Mouse (Mus musculus): Measurements from ENCODE around the gene Kpna6.

Kpna6 gene

DNA sequence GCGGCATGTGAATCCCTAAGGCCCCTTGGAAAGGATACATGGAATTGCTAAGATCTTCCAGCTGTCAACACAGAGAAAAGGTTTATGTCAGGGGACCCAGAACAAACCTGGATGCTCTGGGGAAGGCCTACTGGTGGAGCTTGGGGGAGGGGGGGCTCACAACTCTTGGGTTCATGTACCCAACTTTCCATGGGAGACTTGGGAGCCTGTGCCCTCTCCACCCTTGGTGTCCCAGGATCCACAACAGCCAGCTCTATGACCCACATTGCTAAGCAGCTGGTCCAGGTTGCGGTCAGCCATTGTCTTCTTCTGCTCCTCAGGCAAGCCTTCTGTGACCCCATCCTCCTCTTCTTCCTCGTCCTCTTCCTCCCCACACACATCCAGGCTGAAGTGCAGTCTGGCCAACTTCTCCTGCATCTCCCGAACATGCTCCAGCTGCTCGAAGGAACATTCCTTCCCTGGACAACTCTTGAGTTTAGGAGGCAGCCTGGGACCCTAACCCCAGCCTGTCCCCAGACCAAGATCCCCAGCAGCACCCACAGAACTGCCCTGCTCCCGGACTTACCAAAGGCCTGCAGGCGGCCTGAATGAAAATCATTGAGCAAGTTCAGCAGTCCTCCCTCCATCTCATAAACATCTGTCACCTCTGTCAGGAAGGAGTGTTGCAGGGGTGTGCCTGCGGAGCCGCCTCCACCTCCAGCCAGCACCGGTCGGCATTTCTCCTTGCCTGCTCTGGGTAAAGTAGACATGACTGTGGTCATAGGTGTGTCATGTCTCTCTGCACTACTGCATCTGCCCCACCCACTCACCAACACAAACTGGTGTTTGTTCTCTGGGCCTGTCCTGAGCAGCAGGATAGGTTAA, 51.9 kb downstream of the Kpna6 start:
- in situ Hi-C loops (cut with MboI; ENCODE audit: unreplicated experiment in 2 of 2), result no loop called here

GRCm38 (mm10) chr4:129618786-129619691, 53.5 kb downstream of the Kpna6 start, which contains the start of gene Iqcc:
TSS of gene Iqcc (minus strand) at chr4:129619099.
- in situ Hi-C loops (cut with MboI; ENCODE audit: unreplicated experiment in 2 of 2), result loop anchor here in 1 of 2 experiments (10.0 kb wide), 1 partner anchor 274 kb away; no protein-coding TSS in a partner anchor

DNA sequence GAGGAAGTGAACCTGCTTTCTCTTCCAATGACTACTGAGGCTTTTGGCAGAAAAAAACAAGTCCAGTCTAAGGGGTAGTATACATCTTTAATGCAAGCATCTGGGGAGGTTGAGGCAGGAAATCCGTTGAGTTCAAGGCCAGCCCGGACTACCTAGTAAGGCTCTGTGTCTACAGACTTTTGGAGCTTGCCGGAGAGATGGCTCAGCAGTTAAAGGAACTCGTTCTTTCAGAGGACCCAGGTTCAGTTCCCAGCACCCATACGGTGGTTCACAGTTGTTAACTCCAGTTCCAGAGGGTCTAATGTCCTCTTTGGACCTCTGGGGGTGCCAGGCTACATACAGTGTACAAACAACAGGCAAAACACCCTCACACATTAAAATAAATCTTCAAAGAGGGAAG, 54.5 kb downstream of the Kpna6 start:
- in situ Hi-C loops (cut with MboI; ENCODE audit: unreplicated experiment in 2 of 2), result loop anchor here in 1 of 2 experiments (10.0 kb wide), 1 partner anchor 273 kb away; no protein-coding TSS in a partner anchor

DNA sequence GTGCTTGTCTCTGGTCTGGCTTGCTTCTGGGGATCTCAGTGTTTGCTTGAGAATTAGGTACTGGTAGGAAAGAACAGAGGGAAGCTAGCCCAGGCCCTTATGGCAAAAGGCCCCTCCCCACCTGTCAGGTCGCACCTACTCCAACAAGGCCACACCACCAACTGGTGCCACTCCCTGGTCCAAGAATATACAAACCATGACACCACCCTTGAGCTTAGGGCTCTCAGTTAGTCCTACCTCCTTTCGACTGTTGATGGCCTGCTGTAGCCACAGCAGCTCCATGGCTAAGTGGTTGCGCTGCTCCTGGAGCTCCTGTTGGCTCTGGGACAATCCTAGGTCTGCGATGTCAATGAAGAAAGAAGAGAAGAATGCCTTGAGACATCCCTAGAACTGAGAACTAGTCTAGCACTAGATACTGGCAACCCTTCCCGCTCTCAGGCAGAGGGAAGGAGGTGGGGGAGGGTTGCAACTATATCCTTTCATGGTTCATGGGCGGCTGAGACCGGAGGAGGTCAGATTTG, 55.4 kb downstream of the Kpna6 start:
- in situ Hi-C loops (cut with MboI; ENCODE audit: unreplicated experiment in 2 of 2), result loop anchor here in 1 of 2 experiments (10.0 kb wide), 1 partner anchor 272 kb away; no protein-coding TSS in a partner anchor

DNA sequence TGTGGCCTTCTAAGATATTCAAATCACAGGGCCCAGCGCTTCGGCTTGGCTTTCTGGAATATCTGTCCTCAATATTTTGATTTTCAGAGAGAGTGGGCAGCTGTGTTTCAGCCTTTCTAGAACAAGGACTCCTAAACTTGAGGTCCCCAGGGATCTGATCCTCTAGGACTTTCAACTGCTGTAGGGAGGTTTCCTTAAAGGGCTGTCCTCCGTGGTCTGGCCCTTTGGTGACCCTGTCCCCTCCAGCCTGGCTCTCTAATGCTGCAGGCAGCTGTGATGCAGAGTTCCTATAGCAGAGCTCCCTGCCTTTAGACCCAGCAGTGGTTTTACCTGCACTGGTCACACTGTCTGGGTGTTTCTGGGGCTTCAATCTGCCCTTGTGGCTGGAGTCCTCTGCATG, 55.9 kb downstream of the Kpna6 start:
- in situ Hi-C loops (cut with MboI; ENCODE audit: unreplicated experiment in 2 of 2), result loop anchor here in 1 of 2 experiments (10.0 kb wide), 1 partner anchor 272 kb away; no protein-coding TSS in a partner anchor

GRCm38 (mm10) chr4:129615801-129616290, 56.7 kb downstream of the Kpna6 start:
- in situ Hi-C loops (cut with MboI; ENCODE audit: unreplicated experiment in 2 of 2), result loop anchor here in 1 of 2 experiments (10.0 kb wide), 1 partner anchor 271 kb away; no protein-coding TSS in a partner anchor

DNA sequence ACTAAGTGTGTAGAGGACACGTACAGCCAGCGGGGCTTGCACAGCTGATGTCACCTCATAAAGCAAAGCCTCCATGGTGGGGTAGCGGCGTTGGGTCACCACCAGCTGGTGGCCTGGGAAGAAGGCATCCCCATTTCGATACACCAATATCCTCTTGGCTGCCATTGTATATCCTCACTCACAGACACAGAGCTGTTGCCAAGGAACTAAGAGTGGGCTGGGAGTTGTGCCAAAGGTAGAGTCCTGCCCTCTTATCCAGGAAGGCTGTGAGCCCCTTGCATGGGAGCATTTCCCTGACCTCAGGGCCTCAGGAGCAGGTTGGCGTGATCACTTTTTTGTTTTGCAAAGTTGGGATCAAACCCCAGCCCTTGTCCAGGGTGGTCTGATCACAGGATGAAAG, 58.5 kb downstream of the Kpna6 start, which contains the start of gene Dcdc2b:
Gene Dcdc2b, minus strand, starts transcription at position 165 of the 400 bp plus-strand sequence.
- in situ Hi-C loops (cut with MboI; ENCODE audit: unreplicated experiment in 2 of 2), result loop anchor here in 1 of 2 experiments (10.0 kb wide), 1 partner anchor 269 kb away; no protein-coding TSS in a partner anchor

DNA sequence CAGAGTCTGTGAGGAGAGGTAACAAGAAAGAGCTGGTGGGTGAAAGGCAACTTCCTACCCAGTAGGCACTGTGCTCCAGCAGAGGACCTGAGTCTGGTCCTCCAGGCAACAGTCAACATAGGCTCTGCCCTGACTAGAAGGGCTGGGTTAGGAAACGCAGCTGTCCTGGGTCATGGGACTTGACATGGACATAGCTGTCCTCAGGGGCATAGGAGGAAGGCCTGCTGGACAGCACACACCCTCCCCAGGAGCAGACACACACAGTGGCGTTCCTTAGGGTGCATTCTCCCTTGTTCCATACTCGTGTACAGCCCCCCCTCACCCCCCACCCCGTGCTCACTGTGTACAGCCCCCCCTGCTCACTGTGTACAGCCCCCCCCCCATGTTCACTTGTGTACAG, 62.1 kb downstream of the Kpna6 start:
- in situ Hi-C loops (cut with MboI; ENCODE audit: unreplicated experiment in 2 of 2), result loop anchor here in 1 of 2 experiments (10.0 kb wide), 1 partner anchor 266 kb away; no protein-coding TSS in a partner anchor

DNA sequence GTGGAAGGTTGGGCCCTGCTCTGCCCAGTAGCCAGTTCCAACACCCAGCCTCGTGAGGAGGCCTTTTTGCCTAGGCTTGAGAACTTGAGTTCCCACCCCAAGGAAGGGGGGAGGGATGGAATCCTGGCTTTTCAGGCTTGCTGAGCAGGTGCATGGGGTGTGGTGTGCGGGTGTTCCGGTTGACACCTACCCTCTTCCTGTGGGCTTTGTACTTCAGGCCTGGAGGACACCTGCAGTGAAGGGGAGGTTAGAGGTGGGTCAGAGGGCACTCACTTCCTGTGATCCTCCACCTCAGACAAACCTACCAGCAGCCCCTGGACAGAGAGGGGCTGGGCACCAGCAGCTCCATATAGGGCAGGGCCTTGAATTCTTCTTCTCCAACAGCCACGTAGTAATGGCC, 62.5 kb downstream of the Kpna6 start:
- in situ Hi-C loops (cut with MboI; ENCODE audit: unreplicated experiment in 2 of 2), result loop anchor here in 1 of 2 experiments (10.0 kb wide), 1 partner anchor 265 kb away; no protein-coding TSS in a partner anchor

GRCm38 (mm10) chr4:129609139-129609631, 63.4 kb downstream of the Kpna6 start:
- in situ Hi-C loops (cut with MboI; ENCODE audit: unreplicated experiment in 2 of 2), result loop anchor here (5.0 kb wide), 2 partner anchors 62 to 257 kb away; no protein-coding TSS in a partner anchor

DNA sequence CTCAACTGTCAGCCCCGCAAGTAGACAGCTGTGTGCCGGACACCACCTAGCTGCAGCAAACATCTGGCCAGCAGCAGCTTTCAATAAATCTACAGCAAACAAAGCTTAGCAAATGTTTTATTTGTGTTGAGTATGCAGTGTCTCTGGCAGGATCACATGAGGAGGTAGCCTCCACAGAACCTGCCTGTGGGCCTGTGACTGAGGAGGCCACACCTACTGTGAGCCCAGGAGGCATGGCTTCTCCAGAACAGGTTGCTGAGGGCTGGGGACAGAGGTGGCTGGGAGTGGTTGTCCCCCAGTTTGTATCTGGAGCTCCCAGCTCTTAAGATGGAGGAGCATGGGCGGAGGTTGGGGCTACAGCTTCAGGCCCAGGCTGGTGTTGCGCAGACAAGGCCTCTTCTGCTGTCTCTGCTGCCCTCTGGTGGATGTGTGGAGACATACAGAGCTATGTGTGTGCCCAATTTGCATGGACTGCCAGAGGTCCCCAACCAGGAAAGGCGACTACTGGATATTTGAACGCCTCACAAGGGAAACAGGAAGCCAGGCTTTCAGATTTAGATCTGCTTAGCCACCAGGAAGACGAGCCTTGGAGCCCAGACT, 64.0 kb downstream of the Kpna6 start:
- in situ Hi-C loops (cut with MboI; ENCODE audit: unreplicated experiment in 2 of 2), result loop anchor here (5.0 kb wide), 2 partner anchors 61 to 256 kb away; no protein-coding TSS in a partner anchor

GRCm38 (mm10) chr4:129600233-129601158, 72.1 kb downstream of the Kpna6 start, which contains the start of the genes Eif3i and Tmem234:
TSS of gene Eif3i (minus strand) at chr4:129600648.
TSS of gene Tmem234 (plus strand) at chr4:129600668.
- in situ Hi-C loops (cut with MboI; ENCODE audit: unreplicated experiment in 2 of 2), result no loop called here

All from v-Abl transformed pro-B cells (cell line).